Mouse (Mus musculus) cerebellum, adult 2 months (tissue): ENCODE measurements around the gene Fhit.

Source experiments
- CTCF ChIP-seq: fragments of 200-500 bp; IDR thresholded peaks from 2 replicates; pipeline ENCODE4 v1.5.1; 2011; ENCODE audit warnings: low read depth, mild to moderate bottlenecking, control low read depth, low read length, moderate library complexity, borderline replicate concordance; ENCODE audit not compliant: insufficient read depth
- POLR2A ChIP-seq: fragments of 200-500 bp; IDR thresholded peaks from 2 replicates; pipeline ENCODE4 v1.6.1; 2011; ENCODE audit warnings: low read length, control low read depth, borderline replicate concordance; ENCODE audit not compliant: insufficient read depth

DNA sequence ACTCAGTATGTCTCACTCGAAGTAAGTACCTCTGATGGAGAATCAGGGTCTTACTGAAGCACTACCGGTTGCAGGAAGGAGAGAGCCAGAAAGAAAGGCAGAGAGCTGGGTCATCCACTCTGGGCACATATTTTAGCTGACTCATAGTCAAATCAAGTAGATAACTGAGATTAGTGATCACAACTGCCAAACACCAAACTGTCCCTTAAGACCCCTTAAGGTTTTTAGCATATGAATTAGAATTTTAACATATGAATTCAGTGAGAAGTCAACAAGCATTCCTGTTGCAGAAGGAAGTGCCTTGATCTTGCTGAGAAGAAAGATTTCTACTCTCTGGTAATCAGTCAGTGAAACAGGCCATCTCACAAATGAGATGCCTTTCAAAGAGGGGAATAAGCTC lies 253.8 kb downstream of the Fhit start:
- TF ChIP-seq CTCF (no peak), POLR2A (no peak)
